Mouse (Mus musculus) heart, adult 2 months (tissue): ENCODE measurements around the gene Zgpat.
A peak's percentile ranks its signal among the peaks of the same experiment; 100 is the strongest.

ENCODE experiments used
- CTCF ChIP-seq: fragments of 200-600 bp; IDR thresholded peaks from 2 replicates; pipeline ENCODE4 v1.8.1; 2022; ENCODE audit warnings: antibody characterized with exemption, mild to moderate bottlenecking, moderate library complexity
- EP300 ChIP-seq: fragments of 200-500 bp; IDR thresholded peaks from 2 replicates; pipeline ENCODE4 v1.6.1; 2011; ENCODE audit warnings: low read depth, low read length, control low read depth; ENCODE audit not compliant: insufficient read depth
- POLR2A ChIP-seq: fragments of 200-500 bp; IDR thresholded peaks from 2 replicates; pipeline ENCODE4 v1.6.1; 2011; ENCODE audit warnings: mild to moderate bottlenecking, low read depth, low read length, control low read depth; ENCODE audit not compliant: insufficient read depth

DNA sequence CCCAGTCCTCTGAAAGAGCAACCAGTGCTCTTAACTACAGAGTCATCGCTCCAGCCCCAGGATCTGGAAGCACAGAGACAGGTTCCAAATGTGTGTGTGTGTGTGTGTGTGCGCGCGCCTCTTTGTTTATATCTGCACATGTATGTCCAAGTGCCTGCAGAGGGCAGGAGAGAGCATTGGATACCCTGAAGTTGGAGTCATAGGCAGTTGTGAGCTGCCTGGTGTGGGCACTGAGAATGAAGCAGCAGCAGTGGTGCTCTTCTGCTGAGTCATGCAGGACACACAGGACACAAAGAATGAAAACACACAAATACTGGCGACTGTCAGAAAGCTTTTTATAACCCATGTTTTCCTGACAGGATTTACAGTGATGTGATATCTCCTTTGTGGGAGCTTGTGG, 5.3 kb downstream of the Zgpat start:
- 0 out of 2 replicates have a peak, but pooled peaks have one; percentile 4 for TF ChIP-seq CTCF
- no peak for TF ChIP-seq POLR2A
- no peak for TF ChIP-seq EP300
